Mouse (Mus musculus): Measurements from ENCODE around the gene Exosc10. TPM values are rescaled to one million over a fixed set of nuclear protein-coding genes. Genes with fewer than 3 reads are reported as not detected.

Exosc10 gene
- total RNA-seq, 2 experiments from 2014 or later, result 9.4 to 16.9 TPM

Other genes with a start within 250 kb of the Exosc10 start
- 0.77 and 2.3 TPM in 2 replicates for gene Ubiad1, start 113.7 kb upstream of the Exosc10 start, total RNA-seq (2015; ENCODE audit: low replicate concordance)
- gene Ubiad1, start 113.7 kb upstream of the Exosc10 start, total RNA-seq (2017; ENCODE audit: low replicate concordance), result 1.3 and 4.9 TPM in 2 replicates
- 4.6 and 5.4 TPM in 2 replicates for gene Mtor, start 109.8 kb upstream of the Exosc10 start, total RNA-seq (2015; ENCODE audit: low replicate concordance)
- 5.2 and 7.8 TPM in 2 replicates for gene Mtor, start 109.8 kb upstream of the Exosc10 start, total RNA-seq (2017; ENCODE audit: low replicate concordance)
- 0.58 TPM in 1 of 2 replicates, not detected in the other for gene Angptl7, start 58.0 kb upstream of the Exosc10 start, total RNA-seq (2015; ENCODE audit: low replicate concordance)
- gene Angptl7, start 58.0 kb upstream of the Exosc10 start, total RNA-seq (2017; ENCODE audit: low replicate concordance), result not detected in 2 replicates
- 25.7 and 26.5 TPM in 2 replicates for gene Srm, start 33.1 kb downstream of the Exosc10 start, total RNA-seq (2015; ENCODE audit: low replicate concordance)
- 2.4 and 9.6 TPM in 2 replicates for gene Srm, start 33.1 kb downstream of the Exosc10 start, total RNA-seq (2017; ENCODE audit: low replicate concordance)
- not detected in 2 replicates for gene Masp2, start 44.1 kb downstream of the Exosc10 start, total RNA-seq (2015; ENCODE audit: low replicate concordance)
- gene Masp2, start 44.1 kb downstream of the Exosc10 start, total RNA-seq (2017; ENCODE audit: low replicate concordance), result 0.28 TPM in 1 of 2 replicates, not detected in the other
- 83.6 and 89.4 TPM in 2 replicates for gene Tardbp, start 68.6 kb downstream of the Exosc10 start, total RNA-seq (2015; ENCODE audit: low replicate concordance)
- 112 and 199 TPM in 2 replicates for gene Tardbp, start 68.6 kb downstream of the Exosc10 start, total RNA-seq (2017; ENCODE audit: low replicate concordance)
- gene Gm572, start 84.9 kb downstream of the Exosc10 start, total RNA-seq (2015; ENCODE audit: low replicate concordance), result not detected in 2 replicates
- gene Gm572, start 84.9 kb downstream of the Exosc10 start, total RNA-seq (2017; ENCODE audit: low replicate concordance), result not detected in 2 replicates
- gene Casz1, start 246.0 kb downstream of the Exosc10 start, total RNA-seq (2015; ENCODE audit: low replicate concordance), result 1.5 and 2.5 TPM in 2 replicates
- 1.2 and 1.5 TPM in 2 replicates for gene Casz1, start 246.0 kb downstream of the Exosc10 start, total RNA-seq (2017; ENCODE audit: low replicate concordance)

Data from erythroblast, adult 5-6 weeks (primary cell).